Mouse (Mus musculus) liver, embryonic 16.5 days (tissue): Measurements from ENCODE around the gene Ankfn1. TPM values are rescaled to one million over a fixed set of nuclear protein-coding genes. Genes with fewer than 3 reads are reported as not detected.

Experiments used
- ATAC-seq: fragments of 200-750 bp; cut with Nextera tagmentation; 2 replicates; pipeline ENCODE4 v1.8.0; 2017; ENCODE audit warnings: low read depth, mild to moderate bottlenecking, moderate number of reproducible peaks, moderate library complexity
- H3K27ac ChIP-seq: fragments of 300-500 bp; sonication (generic); 2 replicates; pipeline ENCODE4 v1.5.1; 2014; ENCODE audit warnings: mild to moderate bottlenecking, low read length
- H3K27me3 ChIP-seq: fragments of 300-500 bp; sonication (generic); 2 replicates; pipeline ENCODE4 v1.6.1; 2014; ENCODE audit warnings: low read depth, low read length, mixed read lengths; ENCODE audit not compliant: control insufficient read depth, insufficient read depth
- H3K36me3 ChIP-seq: fragments of 300-500 bp; sonication (generic); 2 replicates; pipeline ENCODE4 v1.6.1; 2014; ENCODE audit warnings: mild to moderate bottlenecking; ENCODE audit not compliant: control insufficient read depth, insufficient read depth
- H3K4me1 ChIP-seq: fragments of 300-500 bp; sonication (generic); 2 replicates; pipeline ENCODE4 v1.6.1; 2014; ENCODE audit warnings: low read depth, low read length, mixed read lengths; ENCODE audit not compliant: control insufficient read depth
- H3K4me2 ChIP-seq: fragments of 300-500 bp; sonication (generic); 2 replicates; pipeline ENCODE4 v1.6.1; 2014; ENCODE audit warnings: low read depth, low read length, mixed read lengths
- H3K4me3 ChIP-seq: fragments of 300-500 bp; sonication (generic); 2 replicates; pipeline ENCODE4 v1.5.1; 2014; ENCODE audit warnings: low read depth, mild to moderate bottlenecking, low read length
- H3K9ac ChIP-seq: fragments of 300-500 bp; sonication (generic); 2 replicates; pipeline ENCODE4 v1.6.1; 2014; ENCODE audit warnings: low read depth, low read length
- H3K9me3 ChIP-seq: fragments of 300-500 bp; sonication (generic); replicated peaks from 2 replicates; pipeline ENCODE4 v1.6.1; 2016; ENCODE audit warnings: low read length; ENCODE audit not compliant: control insufficient read depth
- WGBS: fragments of 180-500 bp; shearing (Covaris S2); extraction: QIAGEN DNeasy Blood & Tissue Kit; methylation state at CpG from one replicate; pipeline ENCODE4 v1.1.7; 2014; ENCODE audit not compliant: insufficient replicate concordance; 5-methylcytosine and 5-hydroxymethylcytosine counted together
- polyA plus RNA-seq: library from polyadenylated mRNA; unstranded; fragments of >200 nt; fragmentation: Nextera tagmentation; extraction: Ambion mirVana; gene quantifications from 2 replicates; pipeline ENCODE4 v1.2.1, GENCODE M21; 2015

Gene Ankfn1
- polyA plus RNA-seq, 1 experiment from 2014 or later: not detected

- no peak for ATAC-seq
- no peak overlapping the region for H3K4me2 ChIP-seq
- H3K27ac ChIP-seq: no peak overlapping the region
- no peaks in the 10 kb centered on the region for H3K27me3 ChIP-seq
- H3K9me3 ChIP-seq: no peaks in the 10 kb centered on the region; the same call in 1 of the 2 replicates
- no peak overlapping the region for H3K4me3 ChIP-seq
- no peaks in the 10 kb centered on the region for H3K4me1 ChIP-seq
- H3K36me3 ChIP-seq: no peaks in the 10 kb centered on the region
- whole genome bisulfite sequencing: 43% methylated on average over 5 of the region's 5 CpGs
- H3K9ac ChIP-seq: no peak overlapping the region
Observed at GRCm38 (mm10) chr11:89476927-89477326, 300.5 kb downstream of the Ankfn1 start.

GRCm38 (mm10) chr11:89476047-89476446, 301.4 kb downstream of the Ankfn1 start:
- H3K4me2 ChIP-seq: no peak overlapping the region
- 57% methylated on average over 4 of the region's 4 CpGs for WGBS
- no peak overlapping the region for H3K4me3 ChIP-seq
- no peak overlapping the region for H3K27ac ChIP-seq
- H3K36me3 ChIP-seq: no peaks in the 10 kb centered on the region
- ATAC-seq: no peak
- no peaks in the 10 kb centered on the region; the same call in 1 of the 2 replicates for H3K9me3 ChIP-seq
- H3K27me3 ChIP-seq: no peaks in the 10 kb centered on the region
- no peaks in the 10 kb centered on the region for H3K4me1 ChIP-seq
- no peak overlapping the region for H3K9ac ChIP-seq

- H3K27me3 ChIP-seq: no peaks in the 10 kb centered on the region
Observed at GRCm38 (mm10) chr11:89472871-89473270, 304.6 kb downstream of the Ankfn1 start.

GRCm38 (mm10) chr11:89465381-89465780, 312.1 kb downstream of the Ankfn1 start:
- Histone ChIP-seq H3K27ac (no peak overlapping the region), H3K27me3 (no peaks in the 10 kb centered on the region), H3K4me2 (no peak overlapping the region), H3K9ac (no peak overlapping the region), H3K9me3 (no peaks in the 10 kb centered on the region), H3K4me1 (no peaks in the 10 kb centered on the region), H3K36me3 (no peaks in the 10 kb centered on the region), H3K4me3 (no peak overlapping the region)
- 62% methylated on average over 4 of the region's 4 CpGs for WGBS
- no peak for ATAC-seq

More at GRCm38 (mm10) chr11:89472871-89473270, 304.6 kb downstream of the Ankfn1 start:
- H3K4me3 ChIP-seq: no peak overlapping the region
- no peak overlapping the region for H3K9ac ChIP-seq
- no peaks in the 10 kb centered on the region for H3K4me1 ChIP-seq
- 56% methylated on average over 4 of the region's 4 CpGs for WGBS
- no peaks in the 10 kb centered on the region for H3K36me3 ChIP-seq
- H3K4me2 ChIP-seq: no peak overlapping the region
- no peak for ATAC-seq
- no peak overlapping the region for H3K27ac ChIP-seq
- H3K9me3 ChIP-seq: no peaks in the 10 kb centered on the region

GRCm38 (mm10) chr11:89462216-89462615, 315.2 kb downstream of the Ankfn1 start:
- no peak overlapping the region for H3K4me3 ChIP-seq
- H3K27me3 ChIP-seq: no peaks in the 10 kb centered on the region
- no peak overlapping the region for H3K9ac ChIP-seq
- 65% methylated on average over 10 of the region's 10 CpGs for WGBS
- no peaks in the 10 kb centered on the region for H3K4me1 ChIP-seq
- no peak overlapping the region for H3K4me2 ChIP-seq
- H3K9me3 ChIP-seq: no peaks in the 10 kb centered on the region
- no peak overlapping the region for H3K27ac ChIP-seq
- no peak for ATAC-seq
- H3K36me3 ChIP-seq: no peaks in the 10 kb centered on the region

GRCm38 (mm10) chr11:89459437-89459836, 318.0 kb downstream of the Ankfn1 start:
- H3K27me3 ChIP-seq: no peaks in the 10 kb centered on the region
- ATAC-seq: no peak
- H3K4me1 ChIP-seq: no peaks in the 10 kb centered on the region
- H3K4me3 ChIP-seq: no peak overlapping the region
- H3K9me3 ChIP-seq: no peaks in the 10 kb centered on the region
- WGBS: 63% methylated on average over 6 of the region's 6 CpGs
- no peak overlapping the region for H3K9ac ChIP-seq
- H3K4me2 ChIP-seq: no peak overlapping the region
- H3K27ac ChIP-seq: no peak overlapping the region
- H3K36me3 ChIP-seq: no peaks in the 10 kb centered on the region

GRCm38 (mm10) chr11:89455647-89456231, 321.7 kb downstream of the Ankfn1 start:
- Histone ChIP-seq H3K4me1 (no peaks in the 10 kb centered on the region), H3K4me3 (no peak overlapping the region), H3K9me3 (no peaks in the 10 kb centered on the region), H3K36me3 (no peaks in the 10 kb centered on the region), H3K27ac (no peak overlapping the region), H3K9ac (no peak overlapping the region), H3K4me2 (no peak overlapping the region), H3K27me3 (no peaks in the 10 kb centered on the region)
- ATAC-seq: no peak
- WGBS: 40% methylated on average over 5 of the region's 5 CpGs

GRCm38 (mm10) chr11:89454702-89455101, 322.8 kb downstream of the Ankfn1 start:
- no peaks in the 10 kb centered on the region for H3K9me3 ChIP-seq
- no peaks in the 10 kb centered on the region for H3K4me1 ChIP-seq
- ATAC-seq: no peak
- H3K36me3 ChIP-seq: no peaks in the 10 kb centered on the region
- no peak overlapping the region for H3K9ac ChIP-seq
- 44% methylated on average over 4 of the region's 4 CpGs for WGBS
- H3K27me3 ChIP-seq: no peaks in the 10 kb centered on the region
- no peak overlapping the region for H3K27ac ChIP-seq
- no peak overlapping the region for H3K4me3 ChIP-seq
- no peak overlapping the region for H3K4me2 ChIP-seq

GRCm38 (mm10) chr11:89452862-89453261, 324.6 kb downstream of the Ankfn1 start:
- no peak overlapping the region for H3K4me3 ChIP-seq
- WGBS: 21% methylated on average over 2 of the region's 2 CpGs

More at GRCm38 (mm10) chr11:89452862-89453261, 324.6 kb downstream of the Ankfn1 start:
- Histone ChIP-seq H3K36me3 (no peaks in the 10 kb centered on the region), H3K4me1 (no peaks in the 10 kb centered on the region), H3K4me2 (no peak overlapping the region), H3K27me3 (no peaks in the 10 kb centered on the region), H3K9ac (no peak overlapping the region), H3K27ac (no peak overlapping the region), H3K9me3 (no peaks in the 10 kb centered on the region)
- no peak for ATAC-seq
